Mouse (Mus musculus) CD4-positive, CD25-positive, alpha-beta regulatory T cell, adult 4 months (primary cell): Measurements from ENCODE around the gene 9230113P08Rik. TPM values are rescaled to one million over a fixed set of nuclear protein-coding genes. Genes with fewer than 3 reads are reported as not detected.
"Not testable (repeated sequence)": the region's sequence is repeated elsewhere in the genome, so short reads cannot be mapped to it uniquely, and the experiment has no call there.

Experiments used
- ATAC-seq: one replicate; pipeline ENCODE4 v1.8.0; 2017
- polyA plus RNA-seq, 2 experiments: library from polyadenylated mRNA; unstranded; fragments of 100-300 nt; shearing (Covaris generic); gene quantifications; one replicate each; pipeline ENCODE4 v1.2.1; 2017

The 9230113P08Rik gene
- polyA plus RNA-seq = not detected

- ATAC-seq = not testable (repeated sequence)
Observed at GRCm38 (mm10) chr9:35908123-35908522, at the start of gene 9230113P08Rik. 9230113P08Rik (plus strand) TSS chr9:35908423.

- ATAC-seq = not testable (repeated sequence)
Observed at GRCm38 (mm10) chr9:35893112-35893511, 15.1 kb upstream of the 9230113P08Rik start.

GRCm38 (mm10) chr9:35904494-35904893 is 3.7 kb upstream of the 9230113P08Rik start:
- no peak for ATAC-seq

- no peak for ATAC-seq
Observed at GRCm38 (mm10) chr9:35930817-35931216, 22.6 kb downstream of the 9230113P08Rik start.

Other genes starting within 250 kb of the 9230113P08Rik start
- gene Pate1, start 221.0 kb upstream of the 9230113P08Rik start, polyA plus RNA-seq = under 1 TPM in 1 of 2 experiments, not detected in 1; 0.32 TPM
- not detected for gene Gm17677, start 167.4 kb upstream of the 9230113P08Rik start, polyA plus RNA-seq
- not detected for gene Gm17727, start 130.3 kb upstream of the 9230113P08Rik start, polyA plus RNA-seq
- not detected for gene Gm27235, start 118.3 kb upstream of the 9230113P08Rik start, polyA plus RNA-seq
- gene D730048I06Rik, start 118.3 kb upstream of the 9230113P08Rik start, polyA plus RNA-seq = not detected
- not detected for gene 9230110F15Rik, start 64.3 kb upstream of the 9230113P08Rik start, polyA plus RNA-seq
- not detected for gene Gm5916, start 220.4 kb downstream of the 9230113P08Rik start, polyA plus RNA-seq